Mouse (Mus musculus) right cerebral cortex, postnatal 4 days (tissue): ENCODE measurements around the gene Arhgap32.
"Not testable (repeated sequence)": the region's sequence is repeated elsewhere in the genome, so short reads cannot be mapped to it uniquely, and the experiment has no call there.

ENCODE experiments used
- DNase-seq: peaks from one replicate; pipeline ENCODE4 v3.0.0-alpha.2; 2022

Gene Arhgap32

DNA sequence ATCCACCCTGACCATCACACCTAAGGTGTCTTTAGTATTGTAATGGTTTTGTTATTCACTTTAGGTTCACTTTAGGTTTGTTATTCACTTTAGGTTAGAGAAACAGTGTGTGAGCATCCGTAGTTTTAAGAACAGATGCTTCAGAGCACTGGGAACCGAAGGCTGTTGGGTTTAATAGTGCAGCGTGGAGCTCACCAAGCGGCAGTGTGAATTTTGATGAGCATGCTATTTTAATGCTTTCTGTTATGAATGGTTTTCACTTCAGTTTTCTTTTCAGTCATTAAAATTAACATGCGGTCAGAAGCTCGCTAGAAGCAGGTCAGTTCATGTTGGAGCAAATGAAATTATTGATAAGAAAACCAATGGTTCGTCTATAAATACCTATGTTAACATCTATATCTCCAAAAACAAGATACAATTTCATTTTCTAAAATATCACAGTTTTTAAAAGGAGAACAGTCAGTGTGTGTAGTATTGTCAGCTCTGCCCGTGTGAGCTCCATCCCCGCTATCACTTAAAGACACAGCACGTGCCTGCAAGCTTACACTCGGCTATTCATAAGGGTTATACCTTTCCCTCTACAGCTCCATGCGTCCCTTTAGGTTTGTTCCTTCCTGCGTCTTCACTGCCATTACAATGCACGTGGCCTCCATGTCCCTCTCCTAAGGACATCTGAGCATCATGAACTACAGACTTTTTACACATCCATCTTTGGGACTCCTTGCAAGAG is 21.9 kb downstream of the Arhgap32 start:
- no peak for DNase-seq

DNA sequence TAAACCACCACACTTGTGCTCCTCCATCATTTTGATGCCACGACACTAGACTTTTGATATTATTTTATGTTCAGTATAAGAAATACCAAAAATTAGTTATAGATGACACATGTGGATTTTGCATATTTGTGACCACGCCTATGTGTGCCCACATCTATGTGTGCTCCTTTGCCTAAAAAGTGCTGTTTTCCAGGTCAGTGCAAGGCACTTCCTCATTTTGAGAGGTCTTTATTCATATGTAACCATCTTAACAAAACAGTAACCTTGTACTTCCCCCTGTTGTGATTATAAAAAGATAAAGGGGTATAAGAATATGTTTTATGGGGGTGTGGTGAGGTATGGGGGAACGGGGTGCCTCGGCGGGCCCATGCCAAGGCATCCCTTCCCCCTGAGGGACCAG is 22.7 kb downstream of the Arhgap32 start:
- no peak for DNase-seq

DNA sequence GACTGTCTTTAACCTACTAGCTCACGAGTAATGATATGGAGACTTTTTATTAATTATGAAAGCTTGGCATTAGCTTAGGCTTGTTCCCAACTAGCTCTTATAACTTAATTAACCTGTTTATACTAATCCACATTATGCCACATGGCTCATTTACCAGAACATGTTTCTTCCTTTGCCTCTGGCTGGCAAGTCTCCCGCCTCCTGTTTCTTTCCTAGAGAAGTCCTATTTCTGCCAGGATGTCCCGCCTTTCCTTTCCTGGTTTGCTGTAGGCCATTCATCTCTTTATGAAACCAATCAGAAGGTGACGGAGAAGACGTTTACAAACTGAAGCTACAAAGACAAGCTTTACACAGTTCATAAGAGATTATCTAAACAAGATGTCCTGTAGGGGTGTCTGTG is 23.7 kb downstream of the Arhgap32 start:
- no peak for DNase-seq

GRCm38 (mm10) chr9:32142834-32143233 is 26.9 kb downstream of the Arhgap32 start:
- no peak for DNase-seq

DNA sequence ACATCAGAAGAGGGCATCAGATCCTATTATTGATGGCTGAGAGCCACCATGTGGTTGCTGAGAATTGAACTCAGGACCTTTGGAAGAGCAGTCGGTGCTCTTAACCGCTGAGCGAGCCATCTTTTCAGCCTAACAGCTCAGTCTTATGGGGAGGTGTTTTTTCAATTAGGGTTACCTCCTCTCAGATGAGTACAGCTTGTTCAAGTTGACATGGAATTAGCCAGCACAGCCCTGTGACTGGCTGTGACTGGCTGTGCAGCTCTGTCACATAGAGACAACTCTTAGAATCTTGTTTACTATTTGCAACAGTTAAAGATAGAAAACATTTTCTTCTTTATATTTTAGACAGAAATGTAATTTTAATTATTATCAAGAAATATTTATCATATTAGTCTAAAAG is 27.5 kb downstream of the Arhgap32 start:
- no peak for DNase-seq

GRCm38 (mm10) chr9:32146257-32146996 is 30.5 kb downstream of the Arhgap32 start:
- DNase-seq = no peak

DNA sequence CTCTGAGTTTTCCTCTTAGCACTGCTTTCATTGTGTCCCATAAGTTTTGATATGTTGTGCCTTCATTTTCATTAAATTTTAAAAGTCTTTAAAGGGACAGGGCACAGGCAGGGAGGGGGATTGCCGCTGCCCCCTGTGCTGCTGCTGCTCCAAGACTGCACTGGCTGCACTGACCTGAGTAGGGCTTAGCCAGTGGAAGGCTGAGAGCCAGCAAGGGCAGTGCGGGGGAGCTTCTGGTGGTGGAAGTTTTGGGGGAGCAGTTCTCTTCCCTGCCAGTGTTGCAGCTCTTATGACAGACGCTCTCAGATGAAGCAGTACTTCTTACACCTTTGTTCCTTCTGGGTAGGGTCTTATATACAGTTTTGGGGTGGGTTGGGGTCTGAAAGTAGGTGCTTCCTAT is 33.3 kb downstream of the Arhgap32 start:
- DNase-seq = no peak

DNA sequence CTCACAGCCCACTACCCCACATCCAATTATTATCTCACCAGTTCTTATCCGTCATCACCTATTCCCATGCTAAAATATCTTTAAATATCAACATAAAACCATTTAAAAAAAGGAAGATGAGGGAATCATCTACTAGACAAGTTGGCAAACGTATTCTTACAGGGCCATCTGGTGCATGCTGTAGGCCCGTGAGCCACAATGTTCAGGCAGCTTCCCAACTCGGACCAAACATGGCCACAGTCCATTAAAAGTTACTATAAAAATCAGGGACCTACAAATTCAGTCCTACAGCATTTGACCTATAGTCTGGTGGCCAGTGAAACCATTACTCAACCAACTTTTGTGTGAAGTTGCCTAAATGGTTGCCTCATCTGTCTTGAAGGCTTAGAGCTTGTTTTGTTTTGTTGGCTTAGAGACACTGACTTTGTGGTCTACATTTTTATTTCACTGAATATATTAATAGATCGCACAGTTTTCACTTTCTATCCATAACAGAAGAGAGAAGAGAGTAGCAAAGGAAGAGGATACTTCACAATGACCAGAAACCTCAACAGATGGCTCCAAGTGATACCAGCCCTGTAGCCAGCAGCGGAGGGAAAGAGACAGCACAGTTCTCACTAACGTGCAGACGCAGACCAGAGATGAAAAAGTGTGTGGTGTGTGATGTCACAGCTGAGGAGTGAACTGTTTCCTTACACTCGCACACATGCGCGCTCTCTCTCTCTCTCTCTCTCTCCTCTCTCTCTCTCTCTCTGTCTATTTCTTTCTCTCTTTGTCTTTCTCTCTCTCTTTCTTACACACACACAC is 34.1 kb downstream of the Arhgap32 start:
- DNase-seq = no peak

- no peak for DNase-seq
Measured at GRCm38 (mm10) chr9:32154727-32155371, 38.9 kb downstream of the Arhgap32 start.

GRCm38 (mm10) chr9:32156706-32157105 is 40.8 kb downstream of the Arhgap32 start:
- no peak for DNase-seq

GRCm38 (mm10) chr9:32157201-32157600 is 41.3 kb downstream of the Arhgap32 start:
- DNase-seq = no peak

DNA sequence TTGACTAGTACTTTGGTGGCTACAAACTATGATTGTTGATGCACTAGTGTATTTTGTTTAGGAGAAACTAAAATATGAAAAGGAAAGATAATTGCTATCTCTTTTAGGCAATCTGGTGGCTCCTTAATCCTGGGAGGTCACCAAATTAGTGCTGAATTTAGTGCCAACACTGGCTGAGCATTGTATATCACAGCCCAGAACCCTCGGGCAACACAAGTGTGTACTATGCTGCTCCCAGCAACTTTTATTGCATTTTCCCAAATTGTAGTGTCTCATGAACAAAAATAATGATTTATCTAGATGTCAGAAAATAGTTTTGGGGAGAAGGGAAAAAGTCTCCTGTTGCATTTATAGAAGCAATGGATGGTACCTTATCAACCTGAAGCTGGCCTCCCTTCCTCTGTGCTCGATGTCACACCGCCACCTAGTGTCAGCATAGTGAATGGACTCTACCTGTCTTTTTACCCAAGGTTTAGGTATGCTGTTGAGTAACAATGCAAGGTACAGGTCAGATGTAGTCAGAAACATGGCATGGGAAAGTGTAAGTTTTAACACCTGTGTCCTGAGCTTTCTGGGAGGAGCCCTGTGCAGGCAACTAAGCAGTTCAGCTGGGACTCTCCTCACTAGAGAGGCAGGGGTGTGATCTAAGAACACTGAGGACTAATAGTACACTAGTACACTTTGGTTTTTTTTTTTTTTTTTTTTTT is 43.1 kb downstream of the Arhgap32 start:
- DNase-seq = peak; percentile 69

DNA sequence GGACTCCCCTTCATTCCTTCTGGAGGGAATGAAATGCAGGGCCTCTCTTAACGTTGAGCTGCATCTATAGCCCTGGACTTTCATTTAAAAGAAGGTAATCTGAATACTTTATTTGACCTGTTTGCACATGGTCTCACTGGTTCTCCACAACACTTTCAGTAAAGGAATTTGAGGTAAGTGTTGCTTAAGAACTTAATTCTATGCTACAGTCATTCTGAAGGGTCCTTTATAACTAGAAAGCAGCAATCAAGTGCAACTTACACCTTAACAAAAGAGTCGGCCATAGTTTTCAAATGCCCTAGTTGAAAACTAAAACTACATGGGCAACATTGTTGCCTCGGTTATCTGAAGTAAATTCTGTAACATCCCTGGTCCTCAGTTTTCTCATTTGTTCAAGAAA is 43.8 kb downstream of the Arhgap32 start:
- DNase-seq = no peak

DNA sequence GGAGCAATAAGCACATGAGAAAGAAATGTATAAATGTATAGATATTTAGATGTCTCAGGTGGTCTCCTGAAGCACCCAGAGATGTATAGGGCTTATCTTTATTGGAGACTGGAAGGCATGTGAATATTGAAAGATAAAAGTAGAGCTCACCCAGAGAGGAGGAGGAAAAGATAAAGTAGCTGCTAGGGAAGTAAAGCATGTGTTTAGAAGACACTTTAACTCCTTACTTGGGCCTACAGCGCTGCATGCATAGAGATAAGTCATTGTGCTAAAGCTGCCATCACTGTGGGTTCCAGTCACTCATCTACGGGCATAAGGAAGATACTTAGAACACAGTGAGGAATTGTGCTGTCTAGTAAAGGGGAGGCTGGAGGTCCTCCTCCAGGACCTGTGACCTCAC is 46.9 kb downstream of the Arhgap32 start:
- no peak for DNase-seq

DNA sequence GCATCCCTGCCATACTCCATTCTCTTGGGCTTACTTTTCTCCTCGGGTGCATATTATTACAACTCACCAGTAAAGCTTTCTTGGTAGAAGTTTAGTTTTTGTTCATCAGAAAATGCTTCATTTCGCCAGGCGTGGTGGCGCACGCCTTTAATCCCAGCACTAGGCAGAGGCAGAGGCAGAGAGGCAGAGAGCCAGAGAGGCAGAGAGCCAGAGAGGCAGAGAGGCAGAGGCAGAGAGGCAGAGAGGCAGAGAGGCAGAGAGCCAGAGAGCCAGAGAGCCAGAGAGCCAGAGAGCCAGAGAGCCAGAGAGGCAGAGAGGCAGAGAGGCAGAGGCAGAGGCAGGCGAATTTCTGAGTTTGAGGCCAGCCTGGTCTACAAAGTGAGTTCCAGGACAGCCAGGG is 47.9 kb downstream of the Arhgap32 start:
- DNase-seq = not testable (repeated sequence)

DNA sequence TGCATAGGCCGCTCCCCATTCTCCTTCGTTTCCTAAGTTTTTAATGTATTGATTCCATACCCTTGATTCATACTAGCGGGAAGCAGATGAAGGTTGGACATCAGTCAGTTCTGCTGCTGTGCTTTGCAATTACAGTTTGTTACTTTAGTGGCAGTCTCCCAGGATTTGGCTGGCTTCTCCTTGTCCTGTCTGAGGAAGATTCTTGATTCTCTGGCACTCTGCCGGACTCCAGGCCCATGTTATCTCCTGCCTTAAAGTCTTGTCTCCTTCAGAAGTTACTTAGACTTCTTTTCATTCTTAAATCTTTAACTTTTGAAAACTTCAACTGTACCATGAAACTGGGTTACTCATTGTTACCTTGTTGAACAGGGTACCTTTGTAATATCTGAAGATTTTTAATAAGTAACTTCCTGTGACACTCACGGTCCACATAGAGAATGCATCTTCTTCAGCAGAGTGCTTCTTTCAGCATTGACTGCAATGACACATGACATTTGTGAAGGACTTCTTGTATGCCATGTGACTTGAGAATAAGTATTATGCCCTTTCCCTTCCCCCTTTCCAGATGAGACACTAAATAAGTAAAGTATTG is 52.7 kb downstream of the Arhgap32 start:
- no peak for DNase-seq

DNA sequence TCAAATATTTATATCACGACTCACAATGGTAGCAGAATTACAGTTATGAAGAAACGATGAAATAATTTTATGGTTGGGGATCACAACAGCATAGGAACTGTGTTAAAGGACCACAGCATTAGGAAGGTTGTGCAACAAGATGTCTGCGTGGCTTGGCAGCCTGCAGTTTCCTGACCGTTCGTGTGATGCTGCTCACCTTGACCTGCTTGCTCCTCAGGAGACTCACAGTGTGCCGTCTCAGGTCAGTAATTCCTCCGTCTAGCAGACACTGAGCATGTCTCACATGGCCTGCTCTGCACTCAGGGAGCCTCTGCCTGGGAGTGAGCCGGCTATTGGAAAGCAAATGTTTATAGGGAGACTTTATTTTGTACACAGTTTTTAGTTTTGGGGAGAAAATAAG is 54.8 kb downstream of the Arhgap32 start:
- no peak for DNase-seq

DNA sequence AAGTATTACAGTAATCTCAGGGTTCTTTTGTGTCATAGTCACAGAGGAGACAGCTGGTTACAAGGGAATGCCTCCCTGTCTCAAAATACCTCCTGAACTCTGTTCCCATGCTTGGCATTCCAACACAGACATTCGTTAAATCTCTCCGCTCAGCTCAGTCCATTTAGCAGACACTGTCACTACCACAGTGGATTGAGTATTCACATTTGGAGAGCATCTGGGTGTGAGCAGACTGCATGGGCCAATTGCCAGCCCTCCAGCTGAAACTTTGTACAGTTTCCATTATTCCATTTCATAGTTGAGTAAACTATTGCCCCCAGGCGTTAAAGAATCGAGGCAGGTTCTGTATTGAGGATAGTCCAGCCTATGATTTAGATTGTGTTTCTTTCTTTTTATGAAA is 60.7 kb downstream of the Arhgap32 start:
- no peak for DNase-seq

DNA sequence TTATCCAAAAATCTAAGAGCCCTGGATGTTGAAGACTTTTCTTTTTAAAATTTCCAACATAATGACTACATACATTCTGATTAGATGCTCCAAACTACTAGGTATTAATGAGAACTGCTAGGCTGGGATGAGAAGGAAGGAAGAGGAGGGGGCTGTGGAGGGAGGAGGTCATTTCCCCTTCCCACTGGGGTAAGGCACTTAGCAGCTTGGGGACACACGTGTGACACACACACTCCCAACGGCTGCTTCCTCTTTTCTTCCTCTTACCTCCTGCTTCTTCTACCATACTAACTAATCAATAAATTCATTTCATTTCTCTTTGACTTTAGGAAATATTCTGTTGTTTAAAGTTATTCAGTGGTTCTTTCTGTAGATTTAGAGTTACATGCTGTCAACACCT is 65.2 kb downstream of the Arhgap32 start:
- no peak for DNase-seq

GRCm38 (mm10) chr9:32186489-32186888 is 70.6 kb downstream of the Arhgap32 start:
- DNase-seq = no peak

DNA sequence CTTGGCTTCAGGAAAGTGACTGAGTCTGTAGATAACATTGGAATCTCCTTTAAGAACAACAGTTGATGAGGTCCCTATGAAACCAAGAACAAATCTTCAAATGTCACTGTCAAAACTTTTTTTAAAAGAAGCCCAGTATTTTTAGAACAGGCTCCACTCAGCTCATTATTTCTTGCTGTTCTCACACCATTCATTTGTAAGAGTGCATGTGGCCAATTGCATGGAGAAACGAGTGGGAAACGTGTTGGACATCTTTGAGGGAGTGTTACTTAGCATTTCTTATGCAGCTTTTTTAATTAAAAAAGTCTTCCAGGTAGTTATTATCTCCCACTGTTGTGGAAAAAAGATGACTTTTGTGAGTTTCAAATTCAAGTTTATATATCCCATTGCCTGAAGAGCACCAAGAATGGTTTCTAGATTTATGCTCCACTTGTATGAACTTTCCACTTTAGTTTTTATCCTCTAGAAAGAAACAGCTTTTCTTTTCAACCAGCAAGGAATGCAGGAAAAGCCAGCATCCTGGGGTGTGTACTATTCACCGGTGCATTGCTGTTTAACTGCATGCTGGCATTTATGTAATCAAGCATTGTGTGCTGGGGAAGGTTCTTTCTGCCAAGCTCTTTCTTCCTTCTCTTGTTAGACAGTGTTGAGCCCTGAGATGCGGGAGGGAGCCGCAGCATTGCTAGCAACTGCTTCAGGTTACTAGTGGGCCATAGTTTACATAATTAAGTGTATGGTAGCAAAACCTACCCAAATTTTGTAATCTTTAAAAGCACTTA is 76.5 kb downstream of the Arhgap32 start:
- DNase-seq = no peak
